Mouse (Mus musculus) embryonic facial prominence, embryonic 10.5 days (tissue): Measurements from ENCODE around the gene Ttc17. TPM values are rescaled to one million over a fixed set of nuclear protein-coding genes. Genes with fewer than 3 reads are reported as not detected.

Source experiments
- DNase-seq: peaks from one replicate; pipeline ENCODE4 v3.0.0-alpha.2; 2017; ENCODE audit warnings: low spot score
- H3K27ac ChIP-seq: fragments of 300-500 bp; sonication (generic); replicated peaks from 2 replicates; pipeline ENCODE4 v1.5.1; 2016; ENCODE audit warnings: mild to moderate bottlenecking
- H3K27me3 ChIP-seq: fragments of 300-500 bp; sonication (generic); replicated peaks from 2 replicates; pipeline ENCODE4 v1.6.1; 2016; ENCODE audit warnings: low read depth, mild to moderate bottlenecking; ENCODE audit not compliant: poor library complexity, severe bottlenecking
- H3K36me3 ChIP-seq: fragments of 300-500 bp; sonication (generic); replicated peaks from 2 replicates; pipeline ENCODE4 v1.6.1; 2016; ENCODE audit warnings: mild to moderate bottlenecking, moderate library complexity
- H3K4me1 ChIP-seq: fragments of 300-500 bp; sonication (generic); 2 replicates; pipeline ENCODE4 v1.6.1; 2016
- H3K4me3 ChIP-seq: fragments of 300-500 bp; sonication (generic); 2 replicates; pipeline ENCODE4 v1.5.1; 2016; ENCODE audit warnings: mild to moderate bottlenecking, moderate library complexity
- H3K9me3 ChIP-seq: fragments of 300-500 bp; sonication (generic); 2 replicates; pipeline ENCODE4 v1.6.1; 2016; ENCODE audit warnings: mild to moderate bottlenecking
- WGBS: fragments of 180-500 bp; shearing (Covaris S2); methylation state at CpG from one replicate; pipeline ENCODE4 v1.1.7; 2016; 5-methylcytosine and 5-hydroxymethylcytosine counted together
- polyA plus RNA-seq: library from polyadenylated mRNA; unstranded; fragments of >200 nt; fragmentation: Nextera tagmentation; extraction: Ambion mirVana; gene quantifications from 2 replicates; pipeline ENCODE4 v1.2.1, GENCODE M21; 2016

The Ttc17 gene
- 13.4 and 15.0 TPM in 2 replicates for polyA plus RNA-seq

GRCm38 (mm10) chr2:94406083-94406957 is at the start of gene Ttc17:
Gene Ttc17, minus strand, starts transcription at chr2:94406689.
- Histone ChIP-seq H3K36me3 (peaks cover 25% of the 10 kb centered on the region), H3K4me3 (peak within 1 kb of the TSS; percentile 95), H3K27ac (peak within 1 kb of the TSS; percentile 97), H3K4me1 (peaks cover 22% of the 10 kb centered on the region), H3K27me3 (no peaks in the 10 kb centered on the region), H3K9me3 (no peaks in the 10 kb centered on the region)
- WGBS, result under 1% methylated on average over 77 of the region's 77 CpGs
- peak; percentile 95 for DNase-seq

- Histone ChIP-seq H3K27me3 (no peaks in the 10 kb centered on the region), H3K36me3 (no peaks in the 10 kb centered on the region), H3K4me3 (no peak overlapping the region), H3K9me3 (no peaks in the 10 kb centered on the region), H3K27ac (no peak overlapping the region), H3K4me1 (no peaks in the 10 kb centered on the region)
- WGBS, result 92% methylated on average over 8 of the region's 8 CpGs
- no peak for DNase-seq
These were observed 43.2 kb upstream of the Ttc17 start for GRCm38 (mm10) chr2:94449643-94450042.

GRCm38 (mm10) chr2:94436952-94437351 is 30.5 kb upstream of the Ttc17 start:
- Histone ChIP-seq H3K27ac (peak overlapping the region; percentile 92), H3K36me3 (peaks cover 7% of the 10 kb centered on the region; the same call in 1 of the 2 replicates), H3K4me1 (peaks cover 23% of the 10 kb centered on the region), H3K27me3 (no peaks in the 10 kb centered on the region), H3K9me3 (no peaks in the 10 kb centered on the region), H3K4me3 (peak overlapping the region; percentile 97)
- 2% methylated on average over 10 of the region's 10 CpGs for WGBS
- DNase-seq, result peak; percentile 30

- Histone ChIP-seq H3K27me3 (no peaks in the 10 kb centered on the region), H3K36me3 (peaks cover 7% of the 10 kb centered on the region; the same call in 1 of the 2 replicates), H3K27ac (no peak overlapping the region), H3K9me3 (no peaks in the 10 kb centered on the region), H3K4me3 (no peak overlapping the region; the same call in 1 of the 2 replicates), H3K4me1 (peaks cover 23% of the 10 kb centered on the region)
- 86% methylated on average over 7 of the region's 7 CpGs for WGBS
- DNase-seq, result no peak
These were observed 29.0 kb upstream of the Ttc17 start for GRCm38 (mm10) chr2:94435481-94435880.

- no peak for DNase-seq
- no peak overlapping the region for H3K27ac ChIP-seq
- peaks cover 7% of the 10 kb centered on the region; the same call in 1 of the 2 replicates for H3K36me3 ChIP-seq
- no peaks in the 10 kb centered on the region for H3K9me3 ChIP-seq
- no peak overlapping the region for H3K4me3 ChIP-seq
- 51% methylated on average over 1 of the region's 1 CpGs for WGBS
- no peaks in the 10 kb centered on the region for H3K27me3 ChIP-seq
- peaks cover 23% of the 10 kb centered on the region for H3K4me1 ChIP-seq
These were observed 28.3 kb upstream of the Ttc17 start for GRCm38 (mm10) chr2:94434833-94435232.

GRCm38 (mm10) chr2:94432214-94432613 is 25.7 kb upstream of the Ttc17 start:
- H3K4me3 ChIP-seq, result no peak overlapping the region
- H3K36me3 ChIP-seq, result peaks cover 22% of the 10 kb centered on the region
- peaks cover 19% of the 10 kb centered on the region for H3K4me1 ChIP-seq
- 83% methylated on average over 2 of the region's 2 CpGs for WGBS
- H3K27ac ChIP-seq, result no peak overlapping the region
- no peaks in the 10 kb centered on the region for H3K9me3 ChIP-seq
- no peaks in the 10 kb centered on the region for H3K27me3 ChIP-seq
- DNase-seq, result no peak

- no peak overlapping the region for H3K27ac ChIP-seq
- DNase-seq, result no peak
- WGBS, result 96% methylated on average over 1 of the region's 1 CpGs
- no peaks in the 10 kb centered on the region for H3K4me1 ChIP-seq
- no peak overlapping the region for H3K4me3 ChIP-seq
- H3K9me3 ChIP-seq, result no peaks in the 10 kb centered on the region
- H3K36me3 ChIP-seq, result peaks cover 60% of the 10 kb centered on the region
- H3K27me3 ChIP-seq, result no peaks in the 10 kb centered on the region
These were observed 22.0 kb upstream of the Ttc17 start for GRCm38 (mm10) chr2:94428456-94428855.

- Histone ChIP-seq H3K27ac (peak overlapping the region; percentile 40; the same call in 1 of the 2 replicates), H3K4me3 (peak overlapping the region; percentile 95), H3K27me3 (no peaks in the 10 kb centered on the region), H3K36me3 (peaks cover 35% of the 10 kb centered on the region), H3K4me1 (peaks cover 22% of the 10 kb centered on the region), H3K9me3 (no peaks in the 10 kb centered on the region)
- WGBS, result 31% methylated on average over 3 of the region's 3 CpGs
- DNase-seq, result no peak
These were observed 952 bp upstream of the Ttc17 start for GRCm38 (mm10) chr2:94407441-94407840.

- Histone ChIP-seq H3K36me3 (peaks cover 32% of the 10 kb centered on the region), H3K4me3 (peak overlapping the region; percentile 95), H3K9me3 (no peaks in the 10 kb centered on the region), H3K27ac (peak overlapping the region; percentile 97; the same call in 1 of the 2 replicates), H3K4me1 (peaks cover 22% of the 10 kb centered on the region), H3K27me3 (no peaks in the 10 kb centered on the region)
- peak; percentile 24 for DNase-seq
- WGBS, result 3% methylated on average over 13 of the region's 13 CpGs
These were observed 532 bp upstream of the Ttc17 start for GRCm38 (mm10) chr2:94407021-94407420.

- Histone ChIP-seq H3K4me1 (peaks cover 22% of the 10 kb centered on the region), H3K27me3 (no peaks in the 10 kb centered on the region), H3K9me3 (no peaks in the 10 kb centered on the region), H3K27ac (peak overlapping the region; percentile 97), H3K36me3 (peaks cover 17% of the 10 kb centered on the region), H3K4me3 (peak overlapping the region; percentile 95)
- WGBS, result 11% methylated on average over 21 of the region's 21 CpGs
- peak; percentile 41 for DNase-seq
These were observed 949 bp downstream of the Ttc17 start for GRCm38 (mm10) chr2:94405397-94406082.

GRCm38 (mm10) chr2:94404512-94405240 is 1.8 kb downstream of the Ttc17 start:
- WGBS, result 80% methylated on average over 10 of the region's 10 CpGs
- H3K4me3 ChIP-seq, result peak overlapping the region; percentile 95
- peaks cover 9% of the 10 kb centered on the region for H3K36me3 ChIP-seq

GRCm38 (mm10) chr2:94402561-94402960 is 3.9 kb downstream of the Ttc17 start:
- Histone ChIP-seq H3K4me3 (no peak overlapping the region), H3K36me3 (peaks cover 8% of the 10 kb centered on the region; the same call in 1 of the 2 replicates), H3K9me3 (no peaks in the 10 kb centered on the region), H3K4me1 (peaks cover 16% of the 10 kb centered on the region), H3K27me3 (no peaks in the 10 kb centered on the region), H3K27ac (no peak overlapping the region)
- no peak for DNase-seq
- WGBS, result 92% methylated on average over 1 of the region's 1 CpGs

More at GRCm38 (mm10) chr2:94404512-94405240, 1.8 kb downstream of the Ttc17 start:
- Histone ChIP-seq H3K27ac (no peak overlapping the region), H3K4me1 (peaks cover 22% of the 10 kb centered on the region), H3K27me3 (no peaks in the 10 kb centered on the region), H3K9me3 (no peaks in the 10 kb centered on the region)
- no peak for DNase-seq
